Mouse (Mus musculus) CD4-positive helper T cell, adult 2 months (primary cell): ENCODE data around the gene Map3k7cl.

Source experiments
- DNase-seq: peaks from one replicate; pipeline ENCODE4 v3.0.0-alpha.2; 2012; ENCODE audit warnings: low read depth, missing footprints, low spot score

Map3k7cl gene

GRCm38 (mm10) chr16:87635841-87636240 lies 82.7 kb downstream of the Map3k7cl start:
- no peak for DNase-seq

GRCm38 (mm10) chr16:87638098-87638497 lies 85.0 kb downstream of the Map3k7cl start:
- DNase-seq = no peak

GRCm38 (mm10) chr16:87642234-87642633 lies 89.1 kb downstream of the Map3k7cl start:
- no peak for DNase-seq

GRCm38 (mm10) chr16:87644111-87644770 lies 91.1 kb downstream of the Map3k7cl start:
- no peak for DNase-seq
